In the genomic region with DNA sequence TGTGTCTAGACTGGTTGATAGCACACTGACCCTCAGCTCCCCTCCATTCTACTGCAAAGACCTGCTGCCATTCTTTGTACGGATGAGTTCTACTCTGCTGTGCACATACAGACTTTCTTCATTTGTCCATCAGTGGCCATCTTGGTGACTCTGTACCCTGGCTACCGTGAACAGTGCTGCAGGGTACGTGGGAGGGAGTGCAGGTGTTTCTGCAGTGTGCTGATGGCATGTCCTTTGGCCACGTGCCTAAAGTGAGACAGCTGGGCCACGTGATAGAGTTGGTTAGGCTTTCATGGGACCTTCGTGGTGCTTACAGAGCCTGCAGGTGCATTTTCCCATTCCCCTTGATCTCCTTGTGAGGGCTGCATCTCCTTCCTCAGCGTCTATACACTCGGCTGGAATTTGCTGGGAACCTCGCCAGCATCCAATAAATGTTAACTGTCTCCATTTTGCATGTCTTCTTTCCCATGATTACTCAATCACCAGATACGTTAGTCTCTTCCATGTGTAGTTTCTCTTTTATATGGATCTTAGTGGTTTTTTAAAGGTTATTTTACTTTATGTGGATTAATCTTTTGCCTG, we compare ENCODE assay signal across 21 mouse cellular contexts. TPM values are rescaled to one million over a fixed set of nuclear protein-coding genes. Genes with fewer than 3 reads are reported as not detected.
"Had no signal": no experiment of that assay in that cellular context is flagged by ENCODE, and none has a peak within 500 bp of the region (broad histone marks: within the 10 kb centered on the region; RNA-seq: fewer than 3 reads in every experiment).

No protein-coding gene starts in this region.

- H3K27me3 ChIP-seq: limb, embryonic 13.5 days; liver, embryonic 15.5 days; midbrain, embryonic 15.5 days; neural tube, embryonic 12.5 days had no signal

- H3K4me3 ChIP-seq: limb, embryonic 13.5 days; liver, embryonic 15.5 days; midbrain, embryonic 15.5 days; neural tube, embryonic 12.5 days had no signal

- H3K9me3 ChIP-seq: limb, embryonic 13.5 days; liver, embryonic 15.5 days; midbrain, embryonic 15.5 days; neural tube, embryonic 12.5 days had no signal

- DNase-seq: layer of hippocampus, adult 9-11 months; layer of hippocampus, postnatal 36 days; lung, adult 2 months; lung, postnatal 14 days; retina, postnatal 1 day; right cerebral cortex, postnatal 4 days; spleen, adult 18-20 months; thymus, adult 18-20 months; thymus, postnatal 14 days had no signal

- H3K9ac ChIP-seq: limb, embryonic 13.5 days; liver, embryonic 15.5 days; midbrain, embryonic 15.5 days; neural tube, embryonic 12.5 days had no signal

- H3K27ac ChIP-seq: limb, embryonic 13.5 days; liver, embryonic 15.5 days; macrophage; midbrain, embryonic 15.5 days; neural tube, embryonic 12.5 days had no signal

- H3K4me1 ChIP-seq: liver, embryonic 15.5 days had no signal

- ATAC-seq: hindbrain, embryonic 16.5 days; inflammation-experienced regulatory T-cells, adult 6 months; midbrain, embryonic 15.5 days had no signal

- H3K36me3 ChIP-seq: limb, embryonic 13.5 days; liver, embryonic 15.5 days; midbrain, embryonic 15.5 days; neural tube, embryonic 12.5 days had no signal

- H3K4me2 ChIP-seq: limb, embryonic 13.5 days; liver, embryonic 11.5 days; liver, embryonic 15.5 days; midbrain, embryonic 11.5 days; midbrain, embryonic 15.5 days; neural tube, embryonic 12.5 days had no signal

RNA-seq across cellular contexts. Expression of gene Pet117, which starts 53.4 kb away (rescaled TPM):
- total RNA-seq: monocyte, adult 5-6 weeks; neutrophil, adult 5-6 weeks had no signal
- polyA plus RNA-seq: kidney, embryonic 14.5 days; limb, embryonic 13.5 days; lung, adult 2 months; midbrain, embryonic 11.5 days; neural tube, embryonic 12.5 days had no signal
